Mouse (Mus musculus) midbrain, embryonic 14.5 days (tissue): ENCODE measurements at regions not wholly inside any gene's neighbourhood (a gene's known extent, or its start where the extent isn't known, plus 50 kb on each side); places are given as distances from the start of the nearest gene placed in this dataset.
A peak's percentile ranks its signal among the peaks of the same experiment; 100 is the strongest.

Experiments
- ATAC-seq: fragments of 200-750 bp; cut with Nextera tagmentation; 2 replicates; pipeline ENCODE4 v1.8.0; 2017; ENCODE audit warnings: moderate number of reproducible peaks, moderate library complexity; ENCODE audit not compliant: low FRiP score, low TSS enrichment
- DNase-seq: peaks from one replicate; pipeline ENCODE4 v3.0.0-alpha.2; 2015
- H3K27ac ChIP-seq: fragments of 300-500 bp; sonication (generic); replicated peaks from 2 replicates; pipeline ENCODE4 v1.5.1; 2014; ENCODE audit warnings: mild to moderate bottlenecking, low read depth, low read length, moderate library complexity
- H3K27me3 ChIP-seq: fragments of 300-500 bp; sonication (generic); 2 replicates; pipeline ENCODE4 v1.6.1; 2014; ENCODE audit warnings: low read length, control low read depth, mixed read lengths; ENCODE audit not compliant: control insufficient read depth, insufficient read depth
- H3K36me3 ChIP-seq: fragments of 300-500 bp; sonication (generic); 2 replicates; pipeline ENCODE4 v1.6.1; 2014; ENCODE audit warnings: low read length, control low read depth; ENCODE audit not compliant: control insufficient read depth, insufficient read depth
- H3K4me1 ChIP-seq: fragments of 300-500 bp; sonication (generic); 2 replicates; pipeline ENCODE4 v1.6.1; 2014; ENCODE audit warnings: mild to moderate bottlenecking, antibody characterized with exemption, low read length, control low read depth; ENCODE audit not compliant: control insufficient read depth, insufficient read depth
- H3K4me2 ChIP-seq: fragments of 300-500 bp; sonication (generic); 2 replicates; pipeline ENCODE4 v1.6.1; 2014; ENCODE audit warnings: mild to moderate bottlenecking, low read length, moderate library complexity
- H3K4me3 ChIP-seq: fragments of 300-500 bp; sonication (generic); replicated peaks from 2 replicates; pipeline ENCODE4 v1.5.1; 2014; ENCODE audit warnings: low read depth, low read length
- H3K9ac ChIP-seq: fragments of 300-500 bp; sonication (generic); replicated peaks from 2 replicates; pipeline ENCODE4 v1.6.1; 2014; ENCODE audit warnings: mild to moderate bottlenecking, low read length, moderate library complexity
- H3K9me3 ChIP-seq: fragments of 300-500 bp; sonication (generic); 2 replicates; pipeline ENCODE4 v1.6.1; 2016; ENCODE audit warnings: low read length, control low read depth, mixed read lengths; ENCODE audit not compliant: control insufficient read depth
- WGBS: fragments of 180-500 bp; shearing (Covaris S2); extraction: QIAGEN DNeasy Blood & Tissue Kit; methylation state at CpG from one replicate; pipeline ENCODE4 v1.1.7; 2014; 5-methylcytosine and 5-hydroxymethylcytosine counted together

GRCm38 (mm10) chr15:11745629-11746372 lies 161.3 kb downstream of the Npr3 start:
- ATAC-seq: no peak
- H3K9me3 ChIP-seq: no peaks in the 10 kb centered on the region
- H3K4me3 ChIP-seq: no peak overlapping the region
- no peak overlapping the region for H3K9ac ChIP-seq
- 90% methylated on average over 9 of the region's 9 CpGs for WGBS
- H3K36me3 ChIP-seq: no peaks in the 10 kb centered on the region
- H3K27me3 ChIP-seq: no peaks in the 10 kb centered on the region
- H3K4me1 ChIP-seq: peaks cover 5% of the 10 kb centered on the region; the same call in 1 of the 2 replicates
- H3K4me2 ChIP-seq: no peak overlapping the region
- DNase-seq: no peak
- no peak overlapping the region for H3K27ac ChIP-seq

- H3K4me2 ChIP-seq: no peak overlapping the region
- H3K36me3 ChIP-seq: no peaks in the 10 kb centered on the region
- ATAC-seq (no peak), DNase-seq (no peak)
- no peaks in the 10 kb centered on the region for H3K9me3 ChIP-seq
- H3K9ac ChIP-seq: no peak overlapping the region
- H3K4me3 ChIP-seq: no peak overlapping the region
- peaks cover 5% of the 10 kb centered on the region; the same call in 1 of the 2 replicates for H3K4me1 ChIP-seq
- H3K27me3 ChIP-seq: no peaks in the 10 kb centered on the region
- no peak overlapping the region for H3K27ac ChIP-seq
- 76% methylated on average over 5 of the region's 5 CpGs for WGBS
Measured at GRCm38 (mm10) chr15:11744903-11745302, 162.2 kb downstream of the Npr3 start.

- 83% methylated on average over 2 of the region's 2 CpGs for WGBS
- DNase-seq (no peak), ATAC-seq (no peak)
- no peaks in the 10 kb centered on the region for H3K36me3 ChIP-seq
- H3K27me3 ChIP-seq: no peaks in the 10 kb centered on the region
- no peak overlapping the region for H3K4me2 ChIP-seq
- no peaks in the 10 kb centered on the region for H3K9me3 ChIP-seq
- peaks cover 5% of the 10 kb centered on the region; the same call in 1 of the 2 replicates for H3K4me1 ChIP-seq
- H3K27ac ChIP-seq: no peak overlapping the region
- H3K9ac ChIP-seq: no peak overlapping the region
- no peak overlapping the region for H3K4me3 ChIP-seq
Measured at GRCm38 (mm10) chr15:11744296-11744695, 162.8 kb downstream of the Npr3 start.

- 66% methylated on average over 7 of the region's 7 CpGs for WGBS
- H3K9me3 ChIP-seq: no peaks in the 10 kb centered on the region
- H3K4me1 ChIP-seq: peaks cover 5% of the 10 kb centered on the region; the same call in 1 of the 2 replicates
Measured at GRCm38 (mm10) chr15:11742820-11743219, 164.3 kb downstream of the Npr3 start.

GRCm38 (mm10) chr15:11742346-11742729 lies 164.7 kb downstream of the Npr3 start:
- 10% methylated on average over 6 of the region's 6 CpGs for WGBS
- H3K27ac ChIP-seq: no peak overlapping the region
- H3K9me3 ChIP-seq: no peaks in the 10 kb centered on the region
- no peaks in the 10 kb centered on the region for H3K36me3 ChIP-seq
- no peaks in the 10 kb centered on the region for H3K27me3 ChIP-seq
- no peak overlapping the region for H3K9ac ChIP-seq
- H3K4me1 ChIP-seq: peaks cover 5% of the 10 kb centered on the region; the same call in 1 of the 2 replicates
- no peak; the same call in 1 of the 2 replicates for ATAC-seq
- 0 out of 2 replicates have a peak overlapping the region, but pooled peaks have one; percentile 11 for H3K4me3 ChIP-seq
- peak overlapping the region; percentile 42 for H3K4me2 ChIP-seq
- DNase-seq: peak; percentile 49

More at GRCm38 (mm10) chr15:11742820-11743219, 164.3 kb downstream of the Npr3 start:
- ATAC-seq (no peak), DNase-seq (no peak)
- Histone ChIP-seq H3K27me3 (no peaks in the 10 kb centered on the region), H3K4me2 (no peak overlapping the region), H3K4me3 (no peak overlapping the region), H3K36me3 (no peaks in the 10 kb centered on the region), H3K9ac (no peak overlapping the region), H3K27ac (no peak overlapping the region)

- H3K36me3 ChIP-seq: no peaks in the 10 kb centered on the region
- peak overlapping the region; percentile 11; the same call in 1 of the 2 replicates for H3K4me3 ChIP-seq
- 41% methylated on average over 18 of the region's 18 CpGs for WGBS
- H3K9ac ChIP-seq: no peak overlapping the region
- peaks cover 5% of the 10 kb centered on the region; the same call in 1 of the 2 replicates for H3K4me1 ChIP-seq
- H3K4me2 ChIP-seq: peak overlapping the region; percentile 42
- H3K27ac ChIP-seq: no peak overlapping the region
- no peak for ATAC-seq
- H3K27me3 ChIP-seq: no peaks in the 10 kb centered on the region
- peak; percentile 26 for DNase-seq
- no peaks in the 10 kb centered on the region for H3K9me3 ChIP-seq
Measured at GRCm38 (mm10) chr15:11741598-11742345, 165.3 kb downstream of the Npr3 start.

GRCm38 (mm10) chr15:11737436-11738000 lies 169.6 kb downstream of the Npr3 start:
- H3K4me1 ChIP-seq: peaks cover 5% of the 10 kb centered on the region; the same call in 1 of the 2 replicates
- H3K27ac ChIP-seq: no peak overlapping the region
- DNase-seq: no peak
- H3K9ac ChIP-seq: no peak overlapping the region
- H3K4me3 ChIP-seq: no peak overlapping the region
- H3K9me3 ChIP-seq: no peaks in the 10 kb centered on the region
- no peaks in the 10 kb centered on the region for H3K27me3 ChIP-seq
- no peaks in the 10 kb centered on the region for H3K36me3 ChIP-seq
- H3K4me2 ChIP-seq: no peak overlapping the region
- ATAC-seq: no peak
- WGBS: 75% methylated on average over 4 of the region's 4 CpGs

- peaks cover under 1% of the 10 kb centered on the region; the same call in 1 of the 2 replicates for H3K4me1 ChIP-seq
- no peak overlapping the region for H3K27ac ChIP-seq
- H3K36me3 ChIP-seq: no peaks in the 10 kb centered on the region
- H3K4me3 ChIP-seq: no peak overlapping the region
- DNase-seq (no peak), ATAC-seq (no peak)
- WGBS: 90% methylated on average over 5 of the region's 5 CpGs
- H3K9me3 ChIP-seq: no peaks in the 10 kb centered on the region
- H3K27me3 ChIP-seq: no peaks in the 10 kb centered on the region
- H3K9ac ChIP-seq: no peak overlapping the region
- H3K4me2 ChIP-seq: no peak overlapping the region
Measured at GRCm38 (mm10) chr15:11734639-11735265, 172.3 kb downstream of the Npr3 start.
